Mouse (Mus musculus): ENCODE measurements around the gene Cdh16. TPM values are rescaled to one million over a fixed set of nuclear protein-coding genes. Genes with fewer than 3 reads are reported as not detected.

Gene Cdh16
- total RNA-seq (2023), result not detected

GRCm38 (mm10) chr8:104624161-104624560 is at the start of gene Cdh16:
TSS of gene Cdh16 (minus strand) at chr8:104624396.

GRCm38 (mm10) chr8:104641426-104642323 is 17.5 kb upstream of the Cdh16 start, which contains the start of gene Ciao2b:
TSS of gene Ciao2b (minus strand) at chr8:104641965.

GRCm38 (mm10) chr8:104630981-104631663 is 6.9 kb upstream of the Cdh16 start, which contains the start of gene Rrad:
TSS of gene Rrad (minus strand) at chr8:104631327.

GRCm38 (mm10) chr8:104591133-104591834 is 32.9 kb downstream of the Cdh16 start, which contains the start of gene Pdp2:
TSS of gene Pdp2 (plus strand) at chr8:104591451.

Other genes starting within 250 kb of the Cdh16 start
- gene Cmtm4, start 228.6 kb downstream of the Cdh16 start, total RNA-seq (2023), result under 1 TPM; 0.66 to 0.77 TPM
- 10 to 100 TPM; 30.2 to 42.7 TPM for gene Dync1li2, start 181.3 kb downstream of the Cdh16 start, total RNA-seq (2023)
- gene Terb1, start 114.5 kb downstream of the Cdh16 start, total RNA-seq (2023), result not detected
- 10 to 100 TPM; 15.4 to 16.9 TPM for gene Nae1, start 89.8 kb downstream of the Cdh16 start, total RNA-seq (2023)
- gene Car7, start 89.7 kb downstream of the Cdh16 start, total RNA-seq (2023), result under 1 TPM; 0.70 to 0.71 TPM
- 1 to 10 TPM; 3.4 to 4.0 TPM for gene Pdp2, start 32.9 kb downstream of the Cdh16 start, total RNA-seq (2023)
- gene Rrad, start 6.9 kb upstream of the Cdh16 start, total RNA-seq (2023), result 1 to 10 TPM; 1.2 to 1.3 TPM
- gene Ciao2b, start 17.6 kb upstream of the Cdh16 start, total RNA-seq (2023), result 10 to 100 TPM; 17.4 to 17.9 TPM
- not detected for gene Ces2a, start 109.6 kb upstream of the Cdh16 start, total RNA-seq (2023)
- not detected for gene Ces2b, start 207.2 kb upstream of the Cdh16 start, total RNA-seq (2023)
- gene Ces2c, start 222.7 kb upstream of the Cdh16 start, total RNA-seq (2023), result not detected

Measured in neutrophil, adult 83 days (primary cell).